Mouse (Mus musculus): ENCODE data around the gene App. TPM values are rescaled to one million over a fixed set of nuclear protein-coding genes. Genes with fewer than 3 reads are reported as not detected.

The App gene
- polyA plus RNA-seq, 1 experiment from 2014 or later = 157 TPM

DNA sequence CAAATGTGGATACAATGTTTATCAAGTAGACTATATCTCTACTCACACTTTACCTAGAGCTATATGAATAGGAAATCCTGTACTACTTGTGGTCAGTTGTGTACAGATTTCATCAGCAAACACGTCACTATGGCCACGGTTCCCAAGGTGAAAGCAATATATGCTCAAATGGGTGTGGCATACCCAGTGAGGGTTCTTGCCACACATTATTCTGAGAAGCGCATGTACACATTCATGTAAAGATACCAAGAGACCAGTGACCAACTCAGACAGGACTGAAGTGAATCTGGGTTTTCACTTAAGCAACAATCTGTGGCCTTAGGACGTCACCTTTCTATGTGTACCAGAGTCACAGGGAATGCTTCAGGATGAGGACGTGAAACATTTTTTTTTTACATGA, 41.4 kb downstream of the App start:
- WGBS = 91% methylated on average over 5 of the region's 5 CpGs

DNA sequence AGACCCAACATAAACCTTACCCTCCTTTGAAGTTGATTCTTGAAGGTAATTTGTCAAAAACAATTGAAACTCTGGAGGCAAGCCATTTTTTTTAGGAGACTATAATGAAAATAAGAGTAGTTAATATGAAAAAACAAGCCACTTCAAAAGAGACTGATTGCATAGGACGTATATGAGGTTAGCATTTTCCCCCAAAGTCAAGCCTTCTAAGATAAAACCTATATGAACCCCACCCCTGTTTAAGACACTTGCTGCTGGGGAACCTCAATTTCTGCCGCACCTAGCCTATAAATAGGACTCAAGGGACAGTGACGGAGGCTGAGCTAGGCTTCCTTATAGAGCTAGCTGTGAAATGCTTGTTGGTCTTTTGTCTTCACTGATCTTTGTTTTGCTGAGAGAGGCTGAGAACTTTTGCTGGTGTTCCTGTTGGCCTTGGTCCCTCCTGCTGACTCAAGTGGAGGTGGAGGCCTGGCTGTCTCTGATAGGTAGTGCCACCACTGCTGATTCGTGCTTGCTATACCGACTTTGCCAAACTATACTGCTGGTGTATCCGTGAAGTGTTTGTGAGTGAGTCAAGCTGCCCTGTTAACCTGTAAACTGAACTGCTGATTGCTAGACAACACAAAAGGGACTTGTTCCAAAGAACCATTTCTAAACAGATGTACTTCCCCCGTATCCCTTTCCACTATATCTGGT, 42.6 kb downstream of the App start:
- H3K9me3 ChIP-seq (ENCODE audit: control insufficient read depth, low read length) = no peaks in the 10 kb centered on the region
- H3K27me3 ChIP-seq (ENCODE audit: control insufficient read depth, insufficient read depth, low read length) = no peaks in the 10 kb centered on the region
- no peak overlapping the region for H3K27ac ChIP-seq (ENCODE audit: low read depth, low read length)
- H3K4me3 ChIP-seq (ENCODE audit: low read depth, low read length) = no peak overlapping the region
- no peak for ATAC-seq (ENCODE audit: low FRiP score)
- H3K9ac ChIP-seq (ENCODE audit: low read length) = no peak overlapping the region
- no peaks in the 10 kb centered on the region for H3K36me3 ChIP-seq (ENCODE audit: control insufficient read depth, insufficient read depth, low read length)
- 90% methylated on average over 7 of the region's 7 CpGs for WGBS
- no peaks in the 10 kb centered on the region for H3K4me1 ChIP-seq (ENCODE audit: control insufficient read depth, insufficient read depth, low read length)
- no peak for DNase-seq (ENCODE audit: low spot score, missing footprints)
- no peak overlapping the region for H3K4me2 ChIP-seq

More for the DNA sequence above, 41.4 kb downstream of the App start:
- Histone ChIP-seq H3K9ac (ENCODE audit: low read length) (no peak overlapping the region), H3K4me1 (ENCODE audit: control insufficient read depth, insufficient read depth, low read length) (no peaks in the 10 kb centered on the region), H3K27ac (ENCODE audit: low read depth, low read length) (no peak overlapping the region), H3K27me3 (ENCODE audit: control insufficient read depth, insufficient read depth, low read length) (no peaks in the 10 kb centered on the region), H3K9me3 (ENCODE audit: control insufficient read depth, low read length) (no peaks in the 10 kb centered on the region), H3K4me2 (no peak overlapping the region), H3K36me3 (ENCODE audit: control insufficient read depth, insufficient read depth, low read length) (no peaks in the 10 kb centered on the region), H3K4me3 (ENCODE audit: low read depth, low read length) (no peak overlapping the region)
- DNase-seq (ENCODE audit: low spot score, missing footprints) (no peak), ATAC-seq (ENCODE audit: low FRiP score) (no peak)

DNA sequence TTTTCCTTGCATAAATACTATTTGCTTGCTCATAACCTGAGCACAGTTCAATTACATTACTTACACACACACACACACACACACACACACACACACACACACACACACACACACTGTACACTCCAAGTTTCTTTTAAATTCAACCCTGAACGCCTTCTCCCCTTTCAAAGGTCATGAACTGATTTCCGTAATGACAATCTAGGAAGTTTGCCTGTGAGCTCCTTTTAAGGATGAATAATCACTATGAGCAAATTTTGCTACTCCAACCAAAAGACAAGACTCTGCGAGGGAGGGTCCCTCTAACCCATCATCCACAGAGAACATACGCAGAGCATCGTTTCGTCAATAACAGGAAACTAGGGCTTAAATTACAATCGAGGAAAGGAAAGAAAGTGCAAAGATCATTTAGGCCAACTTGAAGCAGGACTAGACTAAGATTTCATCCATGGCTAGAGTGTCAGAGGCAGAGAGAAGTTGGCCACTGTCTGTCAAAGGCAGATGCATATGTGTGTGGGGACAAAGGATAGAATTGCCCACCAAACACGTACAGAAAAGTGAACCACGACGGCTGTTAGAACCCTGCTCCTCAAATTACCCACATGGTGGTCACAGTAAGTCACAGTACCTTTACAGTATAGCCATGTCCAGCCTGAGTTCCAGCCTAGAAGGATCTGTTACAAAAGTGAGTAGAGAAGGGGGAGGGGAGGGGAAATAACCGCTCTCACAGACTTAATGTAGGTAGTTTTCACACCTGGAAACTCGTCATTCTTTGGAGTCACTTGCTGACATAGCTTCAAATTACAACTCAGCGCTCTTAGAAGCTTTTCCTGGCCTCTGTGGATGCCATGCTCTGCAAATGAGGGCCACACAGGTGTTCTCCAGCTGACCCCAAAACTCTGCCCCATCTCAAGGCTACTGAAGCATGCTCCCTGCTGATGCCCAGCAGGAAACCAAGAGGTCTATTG, 44.6 kb downstream of the App start:
- Histone ChIP-seq H3K36me3 (ENCODE audit: control insufficient read depth, insufficient read depth, low read length) (no peaks in the 10 kb centered on the region), H3K9ac (ENCODE audit: low read length) (no peak overlapping the region), H3K4me3 (ENCODE audit: low read depth, low read length) (no peak overlapping the region), H3K27me3 (ENCODE audit: control insufficient read depth, insufficient read depth, low read length) (no peaks in the 10 kb centered on the region), H3K4me1 (ENCODE audit: control insufficient read depth, insufficient read depth, low read length) (no peaks in the 10 kb centered on the region), H3K9me3 (ENCODE audit: control insufficient read depth, low read length) (no peaks in the 10 kb centered on the region), H3K4me2 (no peak overlapping the region), H3K27ac (ENCODE audit: low read depth, low read length) (no peak overlapping the region)
- no peak for DNase-seq (ENCODE audit: low spot score, missing footprints)
- 59% methylated on average over 13 of the region's 13 CpGs for WGBS
- no peak for ATAC-seq (ENCODE audit: low FRiP score)

DNA sequence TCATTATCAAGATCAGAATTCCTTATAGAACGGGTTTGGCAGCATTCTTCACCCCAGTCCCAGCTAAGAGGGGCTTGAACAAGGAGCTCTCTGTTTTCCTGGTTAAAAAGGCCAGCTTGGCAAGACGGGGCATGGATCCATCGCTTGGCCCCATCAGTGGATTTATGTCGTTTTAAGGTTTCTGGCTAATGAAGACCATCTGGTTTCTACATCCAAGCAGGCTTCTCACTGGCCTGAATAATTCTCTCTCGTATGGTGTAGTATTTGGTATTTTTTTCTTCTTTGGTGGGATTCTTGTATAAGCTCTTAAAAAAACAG, 45.3 kb downstream of the App start:
- H3K9ac ChIP-seq (ENCODE audit: low read length) = no peak overlapping the region
- no peaks in the 10 kb centered on the region for H3K27me3 ChIP-seq (ENCODE audit: control insufficient read depth, insufficient read depth, low read length)
- no peaks in the 10 kb centered on the region for H3K36me3 ChIP-seq (ENCODE audit: control insufficient read depth, insufficient read depth, low read length)
- no peak overlapping the region for H3K4me3 ChIP-seq (ENCODE audit: low read depth, low read length)
- ATAC-seq (ENCODE audit: low FRiP score) = no peak
- H3K4me1 ChIP-seq (ENCODE audit: control insufficient read depth, insufficient read depth, low read length) = no peaks in the 10 kb centered on the region
- no peak overlapping the region for H3K27ac ChIP-seq (ENCODE audit: low read depth, low read length)
- H3K4me2 ChIP-seq = no peak overlapping the region
- H3K9me3 ChIP-seq (ENCODE audit: control insufficient read depth, low read length) = no peaks in the 10 kb centered on the region
- 70% methylated on average over 5 of the region's 5 CpGs for WGBS
- no peak for DNase-seq (ENCODE audit: low spot score, missing footprints)

DNA sequence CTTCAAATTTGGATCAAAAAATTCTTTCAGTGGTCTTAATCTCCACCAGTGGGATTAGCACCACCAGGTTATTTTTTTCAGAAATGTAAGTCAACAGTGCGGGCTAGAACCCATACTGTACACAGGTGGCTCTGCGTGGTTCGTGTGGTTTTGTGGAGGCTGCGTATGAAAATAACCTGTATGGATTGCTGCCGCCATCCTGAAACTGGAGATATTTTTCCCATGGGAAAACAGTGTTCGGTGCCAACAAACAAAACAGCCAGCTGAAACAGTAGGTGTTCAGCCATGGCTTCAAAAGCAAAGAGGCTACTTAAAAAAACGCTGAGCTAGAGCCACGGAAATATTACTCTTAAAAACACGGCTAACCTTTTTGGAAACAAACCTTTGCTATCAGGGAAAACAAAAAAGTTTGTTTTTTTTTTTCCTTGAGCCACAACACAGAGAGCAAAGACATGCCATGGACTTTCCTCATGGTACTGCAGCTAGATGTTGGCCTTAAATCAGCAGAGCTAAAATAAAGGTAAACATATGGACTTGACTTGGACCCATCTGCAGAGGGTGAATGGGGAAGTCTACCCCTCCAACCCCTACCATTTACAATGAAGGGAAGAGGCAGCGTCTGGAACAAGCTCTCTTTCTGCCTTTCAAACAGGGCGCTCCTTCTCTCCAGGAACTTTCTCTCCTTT, 45.8 kb downstream of the App start:
- WGBS = 81% methylated on average over 11 of the region's 11 CpGs

DNA sequence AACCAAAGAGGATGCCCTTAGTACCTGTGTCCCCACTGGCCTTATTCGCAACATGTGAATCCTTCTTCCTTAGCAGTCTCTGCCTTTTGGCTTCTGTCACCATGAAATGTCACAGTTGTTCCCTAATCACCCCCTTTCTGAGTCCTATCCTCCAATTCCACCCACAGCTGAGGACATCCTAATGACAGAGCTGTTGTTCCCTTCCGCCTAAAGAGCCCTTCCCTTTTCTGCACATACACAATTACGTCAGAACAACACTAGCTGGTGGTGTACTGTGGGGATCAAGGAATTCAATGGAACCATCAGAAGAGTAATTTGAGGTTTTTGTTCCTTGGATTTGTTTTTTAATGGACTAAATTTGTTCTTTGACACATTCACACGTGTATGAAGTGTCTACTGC, 48.9 kb downstream of the App start:
- Histone ChIP-seq H3K4me3 (ENCODE audit: low read depth, low read length) (no peak overlapping the region), H3K27me3 (ENCODE audit: control insufficient read depth, insufficient read depth, low read length) (no peaks in the 10 kb centered on the region), H3K4me1 (ENCODE audit: control insufficient read depth, insufficient read depth, low read length) (no peaks in the 10 kb centered on the region), H3K9ac (ENCODE audit: low read length) (no peak overlapping the region), H3K4me2 (no peak overlapping the region), H3K9me3 (ENCODE audit: control insufficient read depth, low read length) (no peaks in the 10 kb centered on the region), H3K36me3 (ENCODE audit: control insufficient read depth, insufficient read depth, low read length) (no peaks in the 10 kb centered on the region), H3K27ac (ENCODE audit: low read depth, low read length) (no peak overlapping the region)
- DNase-seq (ENCODE audit: low spot score, missing footprints) (no peak), ATAC-seq (ENCODE audit: low FRiP score) (no peak)
- WGBS = 90% methylated on average over 4 of the region's 4 CpGs

More for the DNA sequence above, 45.8 kb downstream of the App start:
- Histone ChIP-seq H3K4me1 (ENCODE audit: control insufficient read depth, insufficient read depth, low read length) (no peaks in the 10 kb centered on the region), H3K4me3 (ENCODE audit: low read depth, low read length) (no peak overlapping the region), H3K27me3 (ENCODE audit: control insufficient read depth, insufficient read depth, low read length) (no peaks in the 10 kb centered on the region), H3K4me2 (no peak overlapping the region), H3K27ac (ENCODE audit: low read depth, low read length) (no peak overlapping the region), H3K36me3 (ENCODE audit: control insufficient read depth, insufficient read depth, low read length) (no peaks in the 10 kb centered on the region), H3K9me3 (ENCODE audit: control insufficient read depth, low read length) (no peaks in the 10 kb centered on the region), H3K9ac (ENCODE audit: low read length) (no peak overlapping the region)
- DNase-seq (ENCODE audit: low spot score, missing footprints) (no peak), ATAC-seq (ENCODE audit: low FRiP score) (no peak)

DNA sequence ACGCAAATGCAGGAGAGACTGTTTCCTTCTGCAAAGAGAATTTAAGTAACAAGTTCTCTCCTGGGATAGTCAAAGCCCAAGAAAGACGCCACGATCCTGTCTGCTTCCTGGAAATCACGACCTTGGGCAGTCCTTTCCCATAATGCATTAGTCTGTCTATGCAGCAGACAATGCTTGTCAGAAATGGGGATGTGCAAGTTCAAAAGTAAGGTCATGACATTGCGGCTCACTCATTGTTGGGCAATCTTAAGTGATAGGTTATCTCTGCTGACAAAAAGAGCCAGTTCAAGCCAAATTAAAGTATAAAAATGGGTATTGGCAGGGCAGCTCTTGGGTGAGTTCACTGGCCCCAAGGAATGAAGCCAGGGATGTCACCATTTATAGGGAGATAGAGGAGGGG, 51.6 kb downstream of the App start:
- 84% methylated on average over 5 of the region's 5 CpGs for WGBS
- H3K27ac ChIP-seq (ENCODE audit: low read depth, low read length) = no peak overlapping the region

DNA sequence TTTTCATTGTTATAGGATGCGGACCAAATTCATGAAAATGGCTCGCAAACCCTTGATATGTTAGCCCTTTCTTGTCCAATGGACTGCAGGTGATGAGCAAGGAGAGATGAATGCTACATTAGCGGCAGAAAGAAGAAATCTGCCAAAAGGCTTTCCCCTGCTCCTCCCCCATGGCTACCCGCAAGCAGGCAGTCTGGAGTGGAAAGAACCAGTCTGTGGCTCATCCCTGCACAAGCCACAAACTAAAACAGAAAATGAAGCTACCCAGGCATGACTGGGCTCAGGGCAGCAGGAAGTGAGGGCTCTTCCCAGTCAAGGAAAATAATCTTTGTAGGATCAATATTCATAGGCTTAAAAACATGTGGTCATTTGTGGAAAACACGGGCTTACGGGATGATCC, 54.6 kb downstream of the App start:
- ATAC-seq (ENCODE audit: low FRiP score) (no peak), DNase-seq (ENCODE audit: low spot score, missing footprints) (no peak)
- no peak overlapping the region for H3K4me3 ChIP-seq (ENCODE audit: low read depth, low read length)
- no peak overlapping the region for H3K9ac ChIP-seq (ENCODE audit: low read length)
- H3K27ac ChIP-seq (ENCODE audit: low read depth, low read length) = no peak overlapping the region
- no peaks in the 10 kb centered on the region for H3K27me3 ChIP-seq (ENCODE audit: control insufficient read depth, insufficient read depth, low read length)
- peaks cover 3% of the 10 kb centered on the region; the same call in 1 of the 2 replicates for H3K4me1 ChIP-seq (ENCODE audit: control insufficient read depth, insufficient read depth, low read length)
- H3K9me3 ChIP-seq (ENCODE audit: control insufficient read depth, low read length) = no peaks in the 10 kb centered on the region
- 90% methylated on average over 6 of the region's 6 CpGs for WGBS
- H3K4me2 ChIP-seq = no peak overlapping the region
- no peaks in the 10 kb centered on the region for H3K36me3 ChIP-seq (ENCODE audit: control insufficient read depth, insufficient read depth, low read length)

More for the DNA sequence above, 51.6 kb downstream of the App start:
- Histone ChIP-seq H3K9ac (ENCODE audit: low read length) (no peak overlapping the region), H3K36me3 (ENCODE audit: control insufficient read depth, insufficient read depth, low read length) (no peaks in the 10 kb centered on the region), H3K9me3 (ENCODE audit: control insufficient read depth, low read length) (no peaks in the 10 kb centered on the region), H3K4me2 (no peak overlapping the region), H3K4me1 (ENCODE audit: control insufficient read depth, insufficient read depth, low read length) (peaks cover 3% of the 10 kb centered on the region; the same call in 1 of the 2 replicates), H3K27me3 (ENCODE audit: control insufficient read depth, insufficient read depth, low read length) (no peaks in the 10 kb centered on the region), H3K4me3 (ENCODE audit: low read depth, low read length) (no peak overlapping the region)
- ATAC-seq (ENCODE audit: low FRiP score) (no peak), DNase-seq (ENCODE audit: low spot score, missing footprints) (no peak)

DNA sequence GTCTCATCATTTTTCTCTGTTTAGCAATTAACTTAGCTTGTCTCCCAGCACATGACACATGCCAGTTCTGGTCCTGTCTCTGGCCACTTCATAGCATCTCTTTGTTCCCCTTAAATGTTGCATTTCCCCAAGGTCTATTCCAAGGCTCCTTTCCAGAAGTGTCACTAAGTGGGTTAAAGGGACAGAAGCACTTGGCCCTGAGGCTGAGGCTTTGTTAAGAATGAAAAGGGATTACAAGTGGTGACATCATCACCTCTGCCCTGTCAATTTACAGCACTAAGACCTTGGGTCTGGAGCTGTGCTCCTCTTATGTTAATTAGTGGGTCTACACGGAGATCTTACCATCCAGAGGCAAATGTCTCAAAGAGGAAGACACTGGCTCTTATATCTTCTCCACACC, 56.0 kb downstream of the App start:
- H3K9ac ChIP-seq (ENCODE audit: low read length) = no peak overlapping the region
- H3K4me2 ChIP-seq = no peak overlapping the region
- peak; percentile 78 for ATAC-seq (ENCODE audit: low FRiP score)
- WGBS = 25% methylated on average over 1 of the region's 1 CpGs
- no peak for DNase-seq (ENCODE audit: low spot score, missing footprints)
- no peak overlapping the region for H3K4me3 ChIP-seq (ENCODE audit: low read depth, low read length)
- no peaks in the 10 kb centered on the region for H3K9me3 ChIP-seq (ENCODE audit: control insufficient read depth, low read length)
- H3K27me3 ChIP-seq (ENCODE audit: control insufficient read depth, insufficient read depth, low read length) = no peaks in the 10 kb centered on the region
- no peak overlapping the region for H3K27ac ChIP-seq (ENCODE audit: low read depth, low read length)
- H3K36me3 ChIP-seq (ENCODE audit: control insufficient read depth, insufficient read depth, low read length) = no peaks in the 10 kb centered on the region
- peaks cover 3% of the 10 kb centered on the region; the same call in 1 of the 2 replicates for H3K4me1 ChIP-seq (ENCODE audit: control insufficient read depth, insufficient read depth, low read length)
